Mouse (Mus musculus): ENCODE measurements at regions not wholly inside any gene's neighbourhood (a gene's known extent, or its start where the extent isn't known, plus 50 kb on each side); places are given as distances from the start of the nearest gene placed in this dataset.

GRCm38 (mm10) chrX:98375437-98375836, 226.9 kb downstream of the Ar start:
- DNase-seq (ENCODE audit: low spot score), result no peak

- peak; percentile 14 for DNase-seq (ENCODE audit: low spot score)
These were observed 231.8 kb downstream of the Ar start for GRCm38 (mm10) chrX:98380247-98380905.

GRCm38 (mm10) chrX:98384017-98384416, 235.4 kb downstream of the Ar start:
- no peak for DNase-seq (ENCODE audit: low spot score)

GRCm38 (mm10) chrX:98392376-98392775, 243.8 kb downstream of the Ar start:
- no peak for DNase-seq (ENCODE audit: low spot score)

GRCm38 (mm10) chrX:98409090-98409489, 260.5 kb downstream of the Ar start:
- DNase-seq (ENCODE audit: low spot score), result no peak

- no peak for DNase-seq (ENCODE audit: low spot score)
These were observed 270.9 kb downstream of the Ar start for GRCm38 (mm10) chrX:98419437-98419836.

GRCm38 (mm10) chrX:98452026-98452425, 303.5 kb downstream of the Ar start:
- no peak for DNase-seq (ENCODE audit: low spot score)

- DNase-seq (ENCODE audit: low spot score), result no peak
These were observed 328.1 kb downstream of the Ar start for GRCm38 (mm10) chrX:98476473-98477254.
